Mouse (Mus musculus): ENCODE data around the gene Yju2. TPM values are rescaled to one million over a fixed set of nuclear protein-coding genes. Genes with fewer than 3 reads are reported as not detected.

Yju2 gene
- total RNA-seq, 2 experiments from 2014 or later, result 17.4 to 17.9 TPM

DNA sequence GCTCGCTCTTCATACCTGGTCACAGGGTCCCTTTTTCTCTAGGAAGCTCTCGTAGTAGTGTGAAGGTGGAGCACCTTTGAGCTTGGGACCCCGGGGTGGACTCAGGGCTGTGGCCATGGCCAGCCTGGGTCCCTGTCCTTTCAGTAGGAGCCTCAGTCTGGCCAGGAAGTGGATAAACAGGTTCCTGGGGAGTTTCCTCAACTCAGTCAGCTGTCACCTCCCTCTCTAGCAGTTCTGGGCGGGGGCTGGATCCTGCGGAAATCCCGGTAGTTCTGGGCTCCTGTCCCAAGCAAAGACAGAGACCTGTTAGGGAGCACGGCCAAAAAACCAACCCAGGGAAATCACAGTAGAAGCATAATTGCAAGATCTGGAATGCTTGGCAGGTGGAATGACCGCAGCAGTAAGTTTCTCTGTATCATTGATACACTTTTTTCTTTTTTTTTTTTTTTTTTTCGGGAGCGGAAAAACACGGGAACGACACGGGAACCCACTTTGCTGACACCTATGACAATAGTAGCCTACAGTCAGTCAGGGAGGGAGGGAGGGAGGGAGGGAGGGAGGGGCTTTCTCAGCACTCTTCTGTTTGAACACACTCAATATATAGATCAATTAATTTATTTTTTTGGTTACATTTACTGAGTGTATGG is 46.6 kb downstream of the Yju2 start, which contains the start of the genes Stap2 and Mpnd:
Stap2 (minus strand) TSS at position 170 of the 647 bp plus-strand sequence.
Mpnd (plus strand) TSS at position 297 of the 647 bp plus-strand sequence.
- peak in 1 of 2 experiments; percentile 4 for DNase-seq (ENCODE audit: low spot score in 2 of 2)

DNA sequence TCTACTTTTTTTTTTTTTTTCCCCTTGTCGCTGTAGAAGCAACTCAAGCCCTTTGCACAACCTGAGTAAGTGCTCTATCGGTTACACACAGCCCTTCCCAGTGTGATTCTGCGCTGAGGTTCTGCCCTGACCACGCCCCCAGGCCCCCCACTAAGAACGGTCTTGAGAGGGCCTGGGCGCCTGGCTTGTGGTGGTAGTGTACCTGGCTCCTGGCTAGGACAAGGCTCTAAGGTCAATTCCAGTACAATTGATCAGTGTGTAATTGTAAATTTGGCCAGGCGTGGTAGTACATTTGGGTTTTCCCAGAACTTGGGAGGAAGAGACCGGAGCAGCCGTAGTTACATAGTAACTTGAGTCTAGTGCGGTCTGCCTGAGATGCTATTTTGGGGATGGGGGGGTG is 48.1 kb downstream of the Yju2 start:
- no peak for DNase-seq (ENCODE audit: low spot score in 2 of 2)

DNA sequence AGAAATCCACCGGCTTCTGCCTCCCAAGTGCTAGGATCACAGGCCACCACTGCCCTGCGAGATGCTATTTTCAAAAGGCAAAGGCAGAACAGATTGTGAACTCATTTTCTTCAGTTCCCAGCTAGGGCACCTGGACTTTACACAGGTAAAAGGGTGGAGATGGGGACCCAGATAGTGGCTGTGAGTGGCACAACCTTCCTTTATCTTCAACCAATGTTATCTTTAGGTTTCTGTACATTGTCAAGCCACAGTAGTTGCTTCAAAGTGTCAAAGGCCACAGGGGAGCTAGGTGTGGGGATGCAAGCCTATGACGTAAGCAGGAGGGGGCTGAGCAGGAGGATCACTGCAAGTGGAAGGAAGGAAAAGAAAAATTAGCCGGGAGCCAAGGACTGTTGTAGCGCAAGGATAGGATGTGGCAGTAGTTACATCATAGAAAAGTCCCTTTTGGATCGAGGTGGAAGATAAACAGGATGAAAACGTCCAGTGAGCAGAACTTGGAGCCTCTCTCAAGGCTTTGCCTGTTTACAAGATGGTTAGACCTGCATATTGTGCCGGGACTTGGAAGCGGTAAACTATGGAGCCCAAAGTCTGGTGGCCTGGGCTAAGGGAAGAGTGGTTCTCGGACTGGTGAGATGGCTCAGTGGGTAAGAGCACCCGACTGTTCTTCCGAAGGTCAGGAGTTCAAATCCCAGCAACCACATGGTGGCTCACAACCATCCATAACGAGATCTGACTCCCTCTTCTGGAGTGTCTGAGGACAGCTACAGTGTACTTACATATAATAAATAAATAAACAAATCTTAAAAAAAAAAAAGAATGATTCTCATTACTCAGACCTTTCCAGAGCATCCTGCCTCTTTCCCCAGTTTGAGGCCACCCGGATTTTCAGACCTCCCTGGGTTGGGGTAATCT is 48.8 kb downstream of the Yju2 start:
- DNase-seq (ENCODE audit: low spot score in 2 of 2), result peak in 1 of 2 experiments; percentile 4

DNA sequence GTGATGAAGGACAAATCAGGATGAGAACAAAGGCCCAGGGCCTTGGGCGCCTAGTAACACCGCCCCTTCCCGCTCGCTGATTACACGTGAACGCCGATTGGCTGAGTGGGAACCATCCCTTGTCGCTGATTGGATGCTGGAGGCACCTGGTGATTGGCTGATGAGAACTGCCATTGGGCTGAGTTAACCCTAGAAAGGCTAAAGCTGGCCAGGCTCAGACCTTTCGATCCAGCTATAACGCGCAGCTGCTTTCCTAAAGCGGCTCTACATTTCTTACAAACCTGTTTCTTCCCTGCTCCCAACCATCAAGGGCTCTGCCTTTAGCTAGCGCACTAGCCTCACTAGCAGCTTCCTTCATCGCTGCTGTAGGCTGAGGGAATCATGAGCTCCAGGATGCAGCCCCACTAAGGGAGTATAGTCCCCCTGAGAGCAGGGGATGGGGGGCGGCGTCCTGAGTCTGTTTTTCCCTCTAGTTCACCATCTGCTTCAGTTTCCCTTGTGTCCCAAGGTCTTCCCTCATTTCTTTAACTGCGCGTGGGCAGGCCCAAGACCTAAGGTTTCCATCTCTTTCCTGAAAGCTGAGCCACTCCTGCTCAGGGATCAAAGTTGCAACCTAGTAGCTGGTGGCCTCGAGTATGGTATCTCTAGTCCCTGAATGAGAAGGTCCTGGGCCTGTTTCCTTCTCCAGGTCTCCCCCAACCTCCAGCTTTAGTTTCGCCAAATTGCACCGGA is 49.6 kb downstream of the Yju2 start:
- DNase-seq (ENCODE audit: low spot score in 2 of 2), result peak; percentile 79 to 82

DNA sequence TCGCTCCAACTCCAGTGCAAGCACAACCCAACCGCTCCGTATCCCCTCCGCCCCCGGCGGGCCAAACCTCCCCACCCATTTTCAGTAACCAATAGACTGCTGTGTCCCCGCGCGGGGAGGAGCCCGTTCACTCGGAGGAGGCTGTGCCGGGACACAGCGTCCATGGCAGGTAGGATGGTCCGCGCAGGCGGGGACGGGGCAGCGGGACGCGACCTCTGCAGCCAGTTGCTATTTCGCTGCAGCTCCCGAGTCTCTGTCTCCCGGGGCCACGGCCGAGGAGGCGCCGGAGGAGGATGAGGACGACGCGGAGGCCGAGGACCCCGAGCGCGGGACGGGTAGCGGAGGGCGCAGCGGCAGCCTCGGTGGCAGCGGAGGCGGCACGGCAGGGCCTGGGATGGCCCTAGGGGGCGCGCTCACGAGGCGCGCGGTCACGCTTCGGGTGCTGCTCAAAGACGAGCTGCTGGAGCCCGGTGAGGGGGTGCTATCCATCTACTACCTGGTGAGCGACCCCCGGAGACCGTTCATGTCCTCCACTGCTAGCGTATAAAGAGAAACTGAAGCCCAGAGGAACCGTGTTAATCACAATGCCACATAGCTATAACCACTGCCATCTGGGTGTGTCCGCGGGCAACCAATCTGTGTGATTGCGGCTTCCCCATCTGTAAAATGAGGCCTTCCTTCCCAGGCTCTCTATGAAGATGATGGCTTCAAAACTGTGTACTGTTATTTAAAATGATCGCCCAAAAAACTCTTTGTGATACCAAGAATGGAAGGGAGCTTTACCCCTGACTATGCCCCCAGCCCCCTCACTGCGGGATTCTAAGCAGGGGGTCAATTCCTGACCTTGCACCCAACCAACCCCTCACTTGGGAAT is 50.4 kb downstream of the Yju2 start:
- DNase-seq (ENCODE audit: low spot score in 2 of 2), result peak; percentile 84 to 88

DNA sequence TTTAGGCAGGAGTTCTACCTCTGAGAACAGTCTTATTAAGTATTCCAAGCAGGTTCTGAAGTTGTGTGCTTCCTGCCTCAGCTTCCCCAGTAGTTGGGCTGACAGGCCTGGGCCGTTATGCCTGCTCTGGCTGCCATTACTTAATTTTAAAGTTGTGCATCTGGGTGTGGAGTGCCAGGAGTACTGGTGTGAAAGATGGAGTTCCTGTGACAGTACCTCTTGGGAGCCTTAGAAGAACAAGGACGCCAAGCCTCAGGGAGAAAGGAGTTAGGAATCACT is 51.0 kb downstream of the Yju2 start:
- DNase-seq (ENCODE audit: low spot score in 2 of 2), result no peak

DNA sequence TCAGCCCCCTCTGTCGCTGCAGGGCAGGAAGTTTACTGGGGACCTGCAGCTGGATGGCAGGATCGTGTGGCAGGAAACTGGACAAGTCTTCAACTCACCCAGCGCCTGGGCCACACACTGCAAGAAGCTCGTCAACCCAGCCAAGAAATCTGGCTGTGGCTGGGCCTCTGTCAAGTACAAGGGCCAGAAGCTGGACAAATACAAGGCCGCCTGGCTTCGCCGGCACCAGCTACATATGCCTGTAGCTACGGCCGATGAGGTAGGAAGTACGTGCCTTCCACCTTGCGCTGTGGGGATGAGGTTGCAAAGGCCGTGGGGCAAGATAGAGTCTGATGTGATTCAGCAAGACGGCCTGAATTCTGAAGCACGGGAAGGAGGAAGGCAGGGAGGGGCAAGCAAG is 51.4 kb downstream of the Yju2 start:
- DNase-seq (ENCODE audit: low spot score in 2 of 2), result no peak

DNA sequence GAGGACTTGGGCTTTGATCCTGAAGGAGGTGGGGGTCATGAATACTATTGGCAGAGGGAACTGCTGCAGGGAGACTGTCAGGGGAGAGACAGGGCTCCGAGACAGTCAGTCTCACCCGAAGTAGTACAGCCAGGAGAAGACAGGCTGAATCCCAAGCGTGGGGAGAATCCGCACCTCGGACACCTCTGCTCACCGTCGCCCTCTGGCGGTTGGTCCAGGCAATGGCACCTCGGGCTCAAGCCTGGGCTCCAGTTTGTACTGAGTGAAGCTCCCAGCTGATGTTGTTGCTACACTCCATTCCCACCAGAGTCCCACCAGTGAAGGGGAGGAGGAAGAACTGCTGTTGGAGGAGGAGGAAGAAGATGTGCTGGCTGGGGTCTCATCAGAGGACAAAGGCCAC is 51.8 kb downstream of the Yju2 start:
- DNase-seq (ENCODE audit: low spot score in 2 of 2), result peak; percentile 86 to 89

DNA sequence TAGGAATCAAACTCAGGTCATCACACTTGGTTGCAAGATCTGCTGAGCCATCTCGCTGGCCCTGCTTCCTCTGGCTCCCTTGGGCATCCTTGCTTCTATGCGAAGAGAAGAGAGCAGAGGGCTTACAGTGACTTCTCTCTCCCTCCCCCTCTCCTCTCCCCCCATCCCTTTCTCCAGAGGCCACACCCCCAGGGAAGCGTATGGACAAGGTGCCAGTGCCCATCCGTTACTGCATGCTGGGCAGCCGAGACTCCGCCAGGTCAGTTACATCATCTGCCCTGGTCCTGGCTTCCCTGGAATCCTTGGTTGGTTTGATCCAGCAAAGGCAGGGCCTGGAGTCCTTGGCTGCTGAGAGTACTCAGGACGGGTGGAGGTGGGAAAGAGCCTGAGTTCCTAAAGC is 52.5 kb downstream of the Yju2 start:
- no peak for DNase-seq (ENCODE audit: low spot score in 2 of 2)

DNA sequence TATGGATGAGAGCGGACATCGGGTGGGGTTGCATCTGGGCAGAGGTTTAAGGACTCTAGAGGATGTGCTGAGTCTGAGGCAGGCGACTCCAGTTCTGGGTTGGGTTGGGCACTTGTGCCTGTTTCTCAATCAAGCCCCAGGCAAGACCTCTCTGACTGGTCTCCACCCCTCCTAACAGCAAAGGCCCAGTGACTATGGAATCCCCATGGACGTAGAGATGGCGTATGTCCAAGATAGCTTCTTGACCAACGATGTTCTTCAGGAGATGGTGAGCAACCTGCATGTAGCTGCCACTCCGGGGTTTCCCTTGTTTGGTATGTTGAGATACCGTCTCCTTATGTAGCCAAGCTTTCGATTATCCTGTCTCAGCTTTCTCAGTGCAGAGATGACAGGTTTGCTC is 56.4 kb downstream of the Yju2 start:
- no peak for DNase-seq (ENCODE audit: low spot score in 2 of 2)

DNA sequence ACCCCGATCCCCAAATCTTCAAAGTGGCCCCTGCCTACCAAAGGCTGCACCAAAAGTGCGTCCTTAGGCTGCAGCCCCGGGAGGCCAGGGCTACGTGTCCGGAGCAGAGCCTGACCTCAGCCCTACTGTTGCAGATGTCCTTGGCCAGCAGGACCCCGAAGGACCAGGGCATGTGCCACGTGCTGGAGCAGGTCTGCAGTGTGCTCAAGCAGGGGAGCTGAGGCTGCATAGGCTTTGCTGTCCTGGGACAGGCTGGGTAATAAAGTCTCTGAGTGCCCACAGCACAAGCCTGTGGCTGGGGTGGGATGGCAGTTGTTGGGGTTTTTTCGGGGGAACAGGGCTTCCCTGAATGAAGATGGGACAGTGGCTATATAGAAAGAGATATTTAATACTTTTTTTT is 57.5 kb downstream of the Yju2 start:
- no peak for DNase-seq (ENCODE audit: low spot score in 2 of 2)

DNA sequence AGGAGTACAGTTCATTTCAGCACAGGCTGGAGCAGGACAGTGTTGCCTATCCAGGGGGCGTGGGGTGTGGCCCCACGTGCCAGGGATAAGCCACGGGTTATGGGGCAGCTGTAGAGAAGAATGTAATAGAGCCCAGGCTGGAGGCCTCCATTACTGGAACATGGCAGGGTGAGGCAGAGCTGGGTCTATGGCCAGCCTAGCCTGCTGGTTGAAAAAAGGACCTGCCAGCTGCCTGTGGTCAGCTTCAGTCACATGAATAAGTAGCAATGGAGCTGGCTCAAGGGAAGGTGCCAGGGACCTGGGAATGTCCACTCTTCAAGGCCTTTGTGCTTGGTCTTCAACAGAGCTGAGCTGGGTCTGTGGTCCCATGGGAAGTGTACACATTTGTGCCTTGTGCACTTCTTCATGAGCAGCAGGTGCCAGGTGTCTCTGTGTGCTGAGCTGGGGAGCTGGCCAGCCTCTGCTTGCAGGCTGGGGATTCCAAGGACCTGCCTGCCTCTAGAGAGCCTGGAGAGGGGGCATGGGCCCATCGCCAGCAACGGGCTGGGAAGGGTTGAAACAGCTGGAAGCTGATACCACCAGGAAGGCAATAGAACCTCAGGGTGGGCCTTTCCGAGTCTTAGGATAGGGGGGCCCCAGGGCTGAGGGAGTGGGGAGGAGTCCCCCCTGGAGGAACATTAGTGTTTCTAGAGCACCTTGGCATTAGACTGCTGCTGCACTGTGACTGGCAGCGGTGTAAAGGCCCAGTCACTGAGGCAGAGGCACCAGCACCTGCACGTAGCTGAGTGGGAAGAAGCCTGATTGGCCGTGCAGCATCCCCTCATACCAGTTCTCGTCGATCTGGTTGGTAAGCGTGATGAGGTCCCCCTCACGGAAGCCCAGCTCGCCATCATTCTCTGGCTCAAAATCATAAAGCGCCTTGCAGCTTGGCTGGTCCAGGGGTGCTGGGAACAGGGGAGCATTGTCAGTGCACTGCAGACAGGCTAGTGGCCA is 58.2 kb downstream of the Yju2 start:
- no peak for DNase-seq (ENCODE audit: low spot score in 2 of 2)

DNA sequence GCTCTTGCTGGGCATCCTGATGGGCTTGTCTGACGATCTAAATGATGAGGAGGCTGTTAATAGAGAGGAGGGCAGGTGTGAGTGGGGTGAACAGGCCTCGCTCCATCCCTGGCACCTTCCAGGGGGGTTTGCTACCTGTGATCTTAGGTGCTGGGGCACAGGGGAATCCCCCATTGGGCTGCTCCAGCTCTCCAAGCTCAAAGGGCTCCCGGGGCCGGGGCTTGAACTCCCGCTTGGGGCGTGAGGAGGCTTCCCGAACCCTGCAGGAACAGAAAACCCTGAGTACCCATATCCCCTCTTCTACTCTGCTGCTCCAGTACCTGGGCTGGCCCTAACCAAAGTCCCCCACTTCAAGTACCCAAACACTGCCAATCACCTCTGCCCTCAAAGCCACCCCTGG is 58.9 kb downstream of the Yju2 start:
- DNase-seq (ENCODE audit: low spot score in 2 of 2), result no peak

Other genes with a start within 250 kb of the Yju2 start
- gene Pot1b, start 246.5 kb upstream of the Yju2 start, total RNA-seq (2021), result 1 to 10 TPM; 5.7 to 5.8 TPM
- gene Adgre4, start 209.1 kb upstream of the Yju2 start, total RNA-seq (2021), result under 1 TPM; 0.27 to 0.58 TPM
- gene Zfp119a, start 80.2 kb upstream of the Yju2 start, total RNA-seq (2021), result 1 to 10 TPM; 5.0 to 5.5 TPM
- 1 to 10 TPM; 4.7 to 4.8 TPM for gene Zfp959, start 67.0 kb upstream of the Yju2 start, total RNA-seq (2021)
- 1 to 10 TPM; 2.3 to 3.5 TPM for gene Zfp119b, start 9.6 kb upstream of the Yju2 start, total RNA-seq (2021)
- gene Ebi3, start 6.5 kb upstream of the Yju2 start, total RNA-seq (2021), result 1 to 10 TPM in 1 of 2 experiments, under 1 TPM in 1; 0.70 to 1.3 TPM
- gene Shd, start 11.4 kb downstream of the Yju2 start, total RNA-seq (2021), result 1 to 10 TPM; 2.0 to 2.2 TPM
- gene Fsd1, start 27.4 kb downstream of the Yju2 start, total RNA-seq (2021), result 1 to 10 TPM; 2.3 to 4.3 TPM
- gene Stap2, start 46.5 kb downstream of the Yju2 start, total RNA-seq (2021), result 1 to 10 TPM; 5.1 to 5.4 TPM
- 10 to 100 TPM; 68.1 to 97.5 TPM for gene Mpnd, start 46.6 kb downstream of the Yju2 start, total RNA-seq (2021)
- 10 to 100 TPM; 38.3 to 39.0 TPM for gene Sh3gl1, start 77.5 kb downstream of the Yju2 start, total RNA-seq (2021)
- 1 to 10 TPM; 2.1 to 2.3 TPM for gene Chaf1a, start 81.3 kb downstream of the Yju2 start, total RNA-seq (2021)
- gene Ubxn6, start 115.9 kb downstream of the Yju2 start, total RNA-seq (2021), result 10 to 100 TPM; 63.6 to 77.6 TPM
- 10 to 100 TPM; 53.9 to 67.0 TPM for gene Hdgfl2, start 120.5 kb downstream of the Yju2 start, total RNA-seq (2021)
- 100 to 1,000 TPM in 1 of 2 experiments, 10 to 100 TPM in 1; 65.0 to 212 TPM for gene Plin4, start 150.7 kb downstream of the Yju2 start, total RNA-seq (2021)
- gene Plin5, start 158.5 kb downstream of the Yju2 start, total RNA-seq (2021), result 10 to 100 TPM; 53.7 to 67.4 TPM
- 10 to 100 TPM; 21.2 to 57.7 TPM for gene Lrg1, start 162.9 kb downstream of the Yju2 start, total RNA-seq (2021)
- 1 to 10 TPM; 6.3 to 7.0 TPM for gene Sema6b, start 181.2 kb downstream of the Yju2 start, total RNA-seq (2021)
- gene Tnfaip8l1, start 203.4 kb downstream of the Yju2 start, total RNA-seq (2021), result 1 to 10 TPM; 1.9 to 2.5 TPM
- gene Mydgf, start 224.8 kb downstream of the Yju2 start, total RNA-seq (2021), result 10 to 100 TPM; 49.6 to 56.6 TPM

Measured in adrenal gland, adult 18-20 months (tissue).